Mouse (Mus musculus) urinary bladder, postnatal 14 days (tissue): ENCODE data around the gene Pi4kb.
A peak's percentile ranks its signal among the peaks of the same experiment; 100 is the strongest.
"Not testable (repeated sequence)": the region's sequence is repeated elsewhere in the genome, so short reads cannot be mapped to it uniquely, and the experiment has no call there.

Experiments
- DNase-seq: peaks from one replicate; pipeline ENCODE4 v3.0.0; 2021; ENCODE audit warnings: low spot score

The Pi4kb gene

GRCm38 (mm10) chr3:94974528-94975422 lies at the start of gene Pi4kb:
Gene Pi4kb, plus strand, starts transcription at chr3:94974731.
- peak; percentile 85 for DNase-seq

- DNase-seq = not testable (repeated sequence)
These were observed 48.2 kb upstream of the Pi4kb start for GRCm38 (mm10) chr3:94926301-94926736.

DNA sequence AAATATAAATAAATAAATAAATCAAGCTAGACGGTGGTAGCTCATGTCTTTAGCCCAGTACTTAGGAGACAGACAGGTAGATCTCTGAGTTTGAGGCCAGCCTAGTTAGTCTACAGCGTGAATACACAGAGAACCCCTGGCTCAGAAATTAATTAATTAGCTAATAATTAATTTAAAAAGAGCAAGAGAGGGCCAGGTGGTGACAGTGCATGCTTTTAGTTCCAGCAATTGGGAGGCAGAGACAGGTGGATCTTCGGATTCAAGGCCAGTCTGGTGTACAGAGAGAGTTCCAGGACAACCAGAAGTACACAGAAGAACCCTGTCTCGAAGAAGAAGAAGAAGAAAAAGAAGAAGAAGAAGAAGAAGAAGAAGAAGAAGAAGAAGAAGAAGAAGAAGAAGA lies 45.6 kb upstream of the Pi4kb start:
- DNase-seq = not testable (repeated sequence)

- not testable (repeated sequence) for DNase-seq
These were observed 43.9 kb upstream of the Pi4kb start for GRCm38 (mm10) chr3:94930386-94931266.

DNA sequence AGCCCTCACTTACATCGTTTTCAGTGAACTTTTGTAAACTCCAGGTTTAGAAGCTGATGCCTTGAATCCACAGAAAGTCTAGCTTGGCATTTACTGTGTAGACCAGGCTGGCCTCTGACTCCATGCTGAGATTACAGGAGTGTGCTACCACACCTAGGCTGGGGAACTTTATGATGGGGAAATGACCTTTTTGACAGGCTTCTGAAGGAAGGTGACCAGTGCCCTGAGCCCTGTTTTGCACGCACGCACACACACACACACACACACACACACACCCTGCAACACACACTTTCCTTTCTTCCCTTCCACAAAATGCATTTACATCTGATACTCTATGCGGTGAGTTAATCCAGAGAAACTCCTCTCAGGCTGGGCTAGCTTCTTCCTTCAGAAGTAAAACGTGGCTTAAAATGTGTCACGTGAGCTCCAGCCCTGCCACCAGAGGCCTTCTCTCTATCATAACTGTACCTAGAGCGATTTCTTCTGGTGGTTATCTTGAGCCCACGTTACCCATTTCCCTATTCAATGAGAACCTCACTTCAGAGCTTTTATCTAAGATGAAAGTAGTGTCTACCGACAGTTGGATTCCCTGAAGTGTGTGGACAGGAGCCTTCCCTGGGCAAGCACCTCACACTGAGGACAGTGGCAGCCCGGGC lies 43.0 kb upstream of the Pi4kb start:
- DNase-seq = not testable (repeated sequence)

DNA sequence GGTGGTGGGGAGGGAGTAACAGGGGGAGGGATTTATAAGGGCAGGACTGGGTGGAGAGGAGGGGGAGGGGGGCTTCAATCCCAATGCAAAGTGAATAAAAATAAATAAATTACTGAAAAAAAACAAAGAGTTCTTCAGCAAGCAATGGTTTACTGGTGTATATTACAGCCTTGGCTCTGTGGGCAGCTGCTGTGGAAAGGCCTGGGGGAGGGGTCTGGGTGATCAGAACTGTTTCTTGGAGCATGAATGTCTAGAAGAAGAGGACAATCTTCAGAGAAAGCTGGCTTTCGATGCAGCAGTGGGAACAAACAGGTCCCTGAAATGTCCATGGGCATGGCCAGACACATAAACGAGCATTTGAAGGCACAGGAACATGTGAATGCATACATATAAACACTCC lies 42.3 kb upstream of the Pi4kb start:
- DNase-seq = not testable (repeated sequence)

DNA sequence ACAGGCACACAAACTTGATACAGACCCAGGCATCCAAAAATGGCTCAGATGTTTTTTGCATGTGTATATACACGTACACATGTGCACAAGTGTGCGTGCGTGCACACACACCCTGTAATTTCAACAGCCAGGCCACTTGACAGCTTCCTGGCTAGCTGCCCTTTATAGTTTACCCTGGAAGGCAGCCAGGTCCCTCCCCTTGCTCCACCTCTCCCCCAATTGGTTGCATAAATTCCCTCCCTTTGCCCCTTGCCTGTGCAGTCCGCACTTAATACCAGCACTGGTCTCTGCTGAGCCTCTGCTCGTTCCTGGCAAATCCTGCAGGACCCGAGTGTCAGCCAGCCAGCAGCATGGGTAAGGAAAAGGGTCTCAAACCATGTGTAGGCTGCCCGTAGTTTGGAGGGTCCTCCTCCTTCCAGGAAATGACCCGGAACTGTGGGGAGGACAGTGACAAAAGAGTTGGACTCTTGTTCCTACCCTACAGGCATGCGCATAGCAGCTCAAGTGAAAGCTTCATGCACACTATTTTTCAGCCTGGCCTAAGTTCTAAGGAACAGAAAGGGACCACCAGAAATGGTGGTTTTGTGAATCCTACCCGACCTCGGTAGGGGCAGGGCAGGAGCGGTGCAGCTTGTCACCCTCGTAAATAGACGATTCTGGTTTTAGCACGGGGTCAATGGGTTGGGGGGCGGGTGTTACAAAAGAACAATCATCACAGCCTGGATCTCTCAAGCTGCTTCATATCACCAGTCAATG lies 41.5 kb upstream of the Pi4kb start, which contains the start of gene Selenbp1:
Selenbp1 (plus strand) TSS at position 248 of the 756 bp plus-strand sequence.
- DNase-seq = peak; percentile 88

DNA sequence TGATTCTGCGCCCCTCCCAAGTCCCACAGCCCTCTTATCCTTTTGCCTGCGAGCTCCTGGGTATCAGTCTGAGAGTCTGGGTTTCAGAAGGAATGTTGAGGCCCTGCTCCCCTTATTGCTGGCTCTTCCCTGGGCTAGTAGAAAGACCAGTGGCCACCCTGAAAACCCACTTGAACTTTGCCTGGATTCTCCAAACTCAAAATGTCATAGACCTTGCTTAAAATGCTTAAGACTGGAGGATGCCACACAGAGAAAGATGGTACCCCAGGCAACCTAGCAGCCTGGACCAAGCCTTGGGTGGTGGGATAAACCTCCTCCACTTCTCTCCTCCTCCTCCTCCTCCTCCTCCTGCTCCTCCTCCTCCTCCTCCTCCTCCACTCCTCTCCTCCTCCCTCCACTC lies 40.9 kb upstream of the Pi4kb start:
- not testable (repeated sequence) for DNase-seq

- DNase-seq = not testable (repeated sequence)
These were observed 40.0 kb upstream of the Pi4kb start for GRCm38 (mm10) chr3:94934564-94934963.

GRCm38 (mm10) chr3:94935332-94935731 lies 39.2 kb upstream of the Pi4kb start:
- DNase-seq = peak; percentile 77

- not testable (repeated sequence) for DNase-seq
These were observed 38.4 kb upstream of the Pi4kb start for GRCm38 (mm10) chr3:94936147-94936546.

DNA sequence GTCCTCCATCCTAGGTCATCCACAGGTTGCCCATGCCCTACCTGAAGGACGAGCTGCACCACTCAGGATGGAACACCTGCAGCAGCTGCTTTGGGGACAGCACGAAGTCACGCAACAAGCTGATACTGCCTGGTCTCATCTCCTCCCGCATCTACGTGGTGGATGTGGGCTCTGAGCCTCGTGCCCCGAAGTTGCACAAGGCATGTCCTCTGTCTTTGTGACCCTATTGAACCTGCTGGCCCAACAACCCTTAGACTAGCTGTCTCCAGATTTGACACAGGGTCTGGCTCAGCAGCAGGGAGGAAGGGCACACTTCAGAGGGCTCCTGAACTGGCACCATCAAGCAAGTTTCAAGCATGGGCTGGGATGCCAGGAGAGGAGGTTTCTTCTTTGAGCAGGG lies 37.3 kb upstream of the Pi4kb start:
- DNase-seq = not testable (repeated sequence)

GRCm38 (mm10) chr3:94940033-94940432 lies 34.5 kb upstream of the Pi4kb start:
- DNase-seq = not testable (repeated sequence)

GRCm38 (mm10) chr3:94942211-94942967 lies 32.1 kb upstream of the Pi4kb start:
- not testable (repeated sequence) for DNase-seq

DNA sequence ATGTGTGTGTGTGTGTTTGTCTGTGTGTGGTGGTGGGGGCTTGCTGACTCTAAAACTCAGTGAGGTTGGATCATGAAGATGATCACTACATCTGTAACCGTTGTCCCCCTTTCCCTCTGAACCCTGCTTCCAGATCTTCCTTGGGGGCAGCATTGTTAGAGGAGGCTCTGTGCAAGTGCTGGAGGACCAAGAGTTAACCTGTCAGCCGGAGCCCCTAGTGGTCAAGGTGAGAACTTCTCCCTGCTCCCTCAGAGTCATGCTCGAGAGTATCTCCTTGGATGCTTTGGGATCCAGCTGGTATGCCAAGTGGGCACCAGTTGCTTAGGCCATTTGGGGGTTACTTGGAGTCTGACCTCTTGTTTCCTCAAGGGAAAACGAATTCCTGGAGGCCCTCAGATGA lies 30.8 kb upstream of the Pi4kb start:
- DNase-seq = not testable (repeated sequence)

- no peak for DNase-seq
These were observed 26.4 kb upstream of the Pi4kb start for GRCm38 (mm10) chr3:94948066-94948614.

GRCm38 (mm10) chr3:94949645-94950044 lies 24.9 kb upstream of the Pi4kb start:
- no peak for DNase-seq

- peak; percentile 71 for DNase-seq
These were observed 21.7 kb upstream of the Pi4kb start for GRCm38 (mm10) chr3:94952806-94953205.

DNA sequence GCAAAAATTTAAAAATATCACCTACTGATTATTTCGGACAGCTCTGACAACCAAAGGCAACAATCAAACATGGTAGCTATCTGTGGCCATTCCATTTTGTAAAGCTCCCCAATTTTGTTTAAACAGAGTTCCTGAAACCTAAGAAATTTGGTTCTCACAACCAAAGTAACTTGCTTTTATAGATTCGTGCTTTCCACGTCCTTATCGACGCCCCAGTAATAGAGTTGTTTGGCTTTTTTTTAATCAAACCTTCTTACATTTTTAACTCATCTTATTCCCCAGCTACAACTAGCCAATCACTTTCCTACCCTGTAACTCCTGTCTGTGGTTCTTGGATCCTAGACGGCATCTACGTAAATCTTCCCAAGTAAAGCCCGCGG lies 21.2 kb upstream of the Pi4kb start:
- no peak for DNase-seq
